Mouse (Mus musculus): ENCODE results near the gene Fam186b.

Gene Fam186b

GRCm38 (mm10) chr15:99319411-99319871 is 23.8 kb upstream of the Fam186b start:
- no peak for DNase-seq

DNA sequence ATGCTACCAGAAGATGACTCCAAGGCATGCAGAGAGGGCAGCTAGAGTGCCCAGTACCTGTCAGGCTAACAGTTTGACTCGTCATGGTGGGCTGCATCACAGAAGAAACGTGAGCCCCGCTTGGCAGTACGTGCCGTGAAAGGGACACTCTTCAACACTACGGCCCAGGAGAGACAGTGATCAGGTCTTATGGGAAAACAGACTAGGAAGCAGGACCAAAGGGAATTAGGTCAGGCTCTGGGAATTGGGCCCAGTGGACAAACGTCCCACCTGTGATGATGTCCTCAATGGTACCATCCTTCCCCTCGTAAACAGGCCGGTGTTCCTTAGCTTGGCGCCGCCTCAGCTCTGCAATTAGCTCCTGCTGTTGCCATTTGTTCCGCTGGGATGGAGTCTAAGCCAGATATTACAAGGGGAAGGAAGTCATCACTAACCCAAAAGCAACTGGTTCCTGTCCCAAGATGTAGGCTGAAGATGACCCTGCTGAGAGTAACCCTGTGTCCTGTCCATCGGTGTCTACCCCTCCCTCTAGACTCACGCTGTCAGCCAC is 23.2 kb upstream of the Fam186b start:
- DNase-seq: no peak

GRCm38 (mm10) chr15:99318071-99318470 is 22.4 kb upstream of the Fam186b start:
- DNase-seq: no peak

DNA sequence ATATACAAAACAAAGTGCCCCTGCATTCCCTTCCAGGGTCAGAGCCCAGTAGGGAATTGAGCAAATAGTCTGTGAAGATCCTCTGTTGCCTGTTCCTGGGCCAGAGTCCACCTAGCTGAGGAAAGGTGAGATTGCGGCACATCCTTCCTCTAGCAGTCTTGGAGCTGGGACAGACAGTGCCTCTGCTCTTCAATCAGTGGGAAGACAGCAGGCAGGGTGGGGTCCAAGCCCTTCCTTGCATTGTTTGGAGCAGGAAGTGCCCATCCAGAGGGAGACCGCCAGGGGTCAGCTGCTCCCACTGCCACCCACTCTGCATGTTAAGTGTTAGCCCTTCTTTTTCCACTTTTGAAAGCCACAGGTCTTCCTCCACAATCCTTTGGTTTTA is 21.6 kb upstream of the Fam186b start:
- no peak for DNase-seq

DNA sequence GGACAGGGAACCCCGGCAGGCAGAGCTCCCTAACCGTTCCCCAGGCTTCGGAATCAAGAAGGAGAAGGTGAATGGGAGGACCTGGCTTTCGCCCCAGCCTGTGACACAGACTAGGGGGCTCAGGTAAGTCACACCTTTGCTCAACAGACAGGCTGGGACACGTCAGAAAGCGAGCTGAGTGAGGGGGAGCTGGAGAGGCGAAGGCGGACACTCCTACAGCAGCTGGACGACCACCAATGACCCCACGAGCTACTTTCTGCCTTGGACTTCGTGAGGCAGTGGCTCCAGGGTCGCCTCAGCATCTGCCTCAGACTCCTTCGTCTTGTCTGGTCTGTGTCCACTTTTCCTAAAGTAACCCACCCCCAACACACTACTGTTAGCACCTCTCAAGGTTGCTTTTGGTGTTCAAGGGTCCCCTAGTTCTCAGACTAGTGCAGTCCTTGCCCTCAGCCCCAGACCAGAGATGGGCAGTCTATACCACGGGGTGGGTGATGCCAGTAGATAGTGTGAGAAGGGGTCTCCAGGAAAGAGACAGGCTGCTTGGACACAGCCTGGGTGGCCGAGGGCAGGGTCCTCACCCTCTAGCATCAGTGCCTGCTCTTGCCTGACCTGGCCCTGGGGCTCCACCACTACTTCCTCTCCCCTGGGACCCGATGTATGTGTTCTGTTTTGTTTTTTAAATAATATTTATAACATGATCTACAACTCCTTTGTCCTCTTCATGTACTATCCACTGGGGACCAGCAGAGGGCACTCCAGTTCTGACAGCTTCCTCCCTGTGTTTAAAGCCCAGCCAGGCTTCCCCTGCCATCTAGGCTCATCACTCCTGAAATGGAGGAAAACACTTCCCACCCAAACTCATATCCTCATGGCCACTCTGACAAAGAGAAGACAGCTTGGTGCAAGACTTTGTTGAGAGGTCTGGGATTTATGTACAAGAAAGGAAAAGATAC is 20.9 kb upstream of the Fam186b start:
- peak; percentile 84 for DNase-seq

- no peak for DNase-seq
Observed at GRCm38 (mm10) chr15:99314891-99315290, 19.2 kb upstream of the Fam186b start.

DNA sequence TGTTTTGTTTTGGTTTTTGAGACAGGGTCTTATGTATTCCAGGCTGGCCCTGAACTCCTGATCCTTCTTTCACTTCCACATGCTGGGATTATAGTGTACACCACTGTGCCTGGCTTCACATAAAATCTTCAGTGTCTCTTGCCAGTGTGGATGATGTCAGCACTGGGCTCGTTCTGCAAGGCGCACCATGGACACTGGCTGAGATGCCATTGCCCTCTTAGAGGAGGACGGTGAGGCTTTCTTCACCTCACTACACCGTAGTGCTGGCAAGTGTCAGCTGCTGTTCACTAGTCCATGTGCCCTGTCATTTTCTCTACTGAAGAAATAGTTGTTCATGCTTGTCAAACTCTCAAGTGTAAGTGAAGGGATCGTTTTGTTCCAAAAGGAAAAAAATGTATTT is 14.9 kb upstream of the Fam186b start:
- no peak for DNase-seq

DNA sequence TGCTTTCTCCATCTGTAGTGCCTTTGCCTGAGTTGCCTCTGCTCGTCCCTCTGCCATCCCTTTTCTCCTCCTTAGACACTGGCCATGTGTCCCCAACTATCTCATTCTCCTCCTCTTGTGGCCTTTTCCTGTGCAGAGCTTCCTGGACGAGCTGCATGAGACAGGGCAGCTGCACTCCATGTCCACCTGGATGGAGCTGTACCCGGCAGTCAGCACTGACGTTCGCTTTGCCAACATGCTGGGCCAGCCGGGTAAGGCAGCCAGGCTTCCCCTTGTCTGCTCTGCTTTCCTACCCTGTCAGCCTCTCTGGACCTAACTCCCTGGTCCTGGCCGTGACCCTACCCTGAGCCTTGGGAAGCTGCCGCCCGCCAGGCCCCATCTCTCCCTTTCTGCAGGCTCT is 13.9 kb upstream of the Fam186b start:
- no peak for DNase-seq

DNA sequence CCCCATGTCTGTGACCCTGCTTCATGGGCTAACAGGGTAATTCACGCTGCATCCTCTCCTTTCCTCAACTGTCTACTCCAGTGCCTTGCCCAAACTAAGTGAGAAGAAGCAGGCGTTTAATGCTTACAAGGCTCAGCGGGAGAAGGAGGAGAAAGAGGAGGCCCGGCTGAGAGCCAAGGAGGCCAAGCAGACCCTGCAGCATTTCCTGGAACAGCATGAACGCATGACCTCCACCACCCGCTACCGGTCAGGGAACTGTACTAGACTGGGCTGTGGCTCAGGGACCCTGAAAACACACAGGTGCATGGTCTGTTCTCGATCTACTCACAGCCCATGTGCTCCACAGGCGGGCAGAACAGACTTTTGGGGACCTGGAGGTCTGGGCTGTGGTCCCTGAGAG is 11.8 kb upstream of the Fam186b start:
- no peak for DNase-seq

DNA sequence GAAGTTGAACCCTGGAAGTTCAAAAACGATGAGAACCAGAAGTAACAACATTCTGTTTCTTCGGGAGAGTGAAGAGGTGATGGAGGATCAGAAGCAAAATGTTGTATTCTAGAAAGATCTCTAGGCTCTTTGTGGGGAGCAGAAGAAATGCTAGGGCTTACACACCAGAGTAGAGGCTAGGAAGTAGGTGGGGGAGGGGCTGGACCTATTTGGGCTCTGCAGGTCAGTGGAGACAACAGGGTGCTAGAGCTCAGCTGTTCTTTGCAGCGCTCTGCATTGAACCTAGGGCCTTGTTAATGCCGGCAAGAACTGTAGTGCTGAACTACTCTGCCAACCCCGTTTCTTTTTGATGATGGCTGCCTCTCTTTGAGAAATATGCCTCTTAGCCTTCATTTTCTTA is 525 bp upstream of the Fam186b start:
- DNase-seq: no peak

GRCm38 (mm10) chr15:99294813-99295374 is 794 bp downstream of the Fam186b start, which contains the start of gene Prpf40b:
Gene Prpf40b (plus strand): TSS chr15:99295087.
- peak; percentile 94 for DNase-seq

- no peak for DNase-seq
Observed at GRCm38 (mm10) chr15:99294287-99294686, 1.4 kb downstream of the Fam186b start.

- DNase-seq: no peak
Observed at GRCm38 (mm10) chr15:99290586-99290985, 5.1 kb downstream of the Fam186b start.

- no peak for DNase-seq
Observed at GRCm38 (mm10) chr15:99285189-99285535, 10.5 kb downstream of the Fam186b start.

- DNase-seq: no peak
Observed at GRCm38 (mm10) chr15:99284527-99285188, 11.0 kb downstream of the Fam186b start.

- no peak for DNase-seq
Observed at GRCm38 (mm10) chr15:99283456-99283855, 12.2 kb downstream of the Fam186b start.

DNA sequence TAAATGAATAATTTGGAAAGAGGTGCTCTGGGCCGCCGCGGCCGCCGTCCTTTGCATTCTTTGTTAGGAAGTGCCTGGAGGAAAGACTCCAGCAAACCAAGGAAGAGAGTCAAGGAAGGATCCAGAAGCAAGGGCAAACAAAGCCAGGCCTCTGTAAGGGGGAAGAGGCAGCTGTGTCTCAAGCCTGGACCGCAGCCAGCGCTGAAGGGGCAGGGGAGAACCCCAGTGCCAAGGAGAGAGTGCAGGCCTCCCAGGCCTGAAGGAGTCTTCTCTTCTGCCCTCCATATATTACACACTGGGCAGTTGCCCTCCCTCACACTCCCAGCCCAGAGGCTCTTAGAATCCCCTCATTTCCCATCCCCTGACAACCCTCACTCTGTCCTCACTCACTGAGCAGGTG is 17.4 kb downstream of the Fam186b start:
- DNase-seq: no peak

DNA sequence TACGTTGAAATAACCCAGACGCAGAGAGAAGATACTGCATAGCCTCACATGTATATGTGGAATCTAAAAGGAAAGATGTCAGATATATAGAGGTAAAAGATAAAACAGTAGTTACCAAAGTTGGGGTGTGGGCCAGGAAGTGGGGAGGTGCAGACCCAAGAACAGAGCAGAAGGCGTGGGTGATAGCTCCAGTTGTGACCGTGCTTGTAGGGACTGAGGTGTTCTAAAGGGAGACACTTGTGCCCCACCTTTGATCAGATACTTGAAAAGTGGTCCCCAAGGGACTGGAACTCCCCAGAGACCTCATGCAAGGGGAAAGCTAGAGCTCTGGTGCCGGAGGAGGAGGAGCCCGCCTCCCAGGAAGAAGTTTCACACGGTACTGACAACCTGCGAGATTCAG is 19.6 kb downstream of the Fam186b start:
- no peak for DNase-seq

GRCm38 (mm10) chr15:99265679-99266078 is 30.0 kb downstream of the Fam186b start:
- DNase-seq: peak; percentile 60

DNA sequence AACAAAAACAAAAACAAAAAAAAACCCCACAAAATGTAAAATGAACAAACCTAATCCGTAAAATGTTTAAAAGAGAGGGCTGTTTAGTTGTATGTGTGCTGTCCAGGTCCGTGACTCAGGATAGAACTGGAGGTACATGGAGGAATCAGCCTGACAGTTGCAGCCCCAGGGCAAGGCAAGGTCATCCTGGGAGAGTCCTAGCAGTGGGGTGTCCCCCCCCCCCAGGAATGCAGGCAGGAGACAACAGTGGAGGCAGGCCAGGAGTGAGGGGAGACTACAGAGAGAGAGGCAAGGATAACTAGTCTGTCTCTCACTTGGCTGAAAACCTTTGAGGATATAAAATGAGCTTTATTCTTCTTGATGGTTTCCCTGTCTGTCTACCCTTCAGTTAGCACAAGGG is 31.3 kb downstream of the Fam186b start:
- no peak for DNase-seq

GRCm38 (mm10) chr15:99262702-99263101 is 33.0 kb downstream of the Fam186b start:
- DNase-seq: no peak

DNA sequence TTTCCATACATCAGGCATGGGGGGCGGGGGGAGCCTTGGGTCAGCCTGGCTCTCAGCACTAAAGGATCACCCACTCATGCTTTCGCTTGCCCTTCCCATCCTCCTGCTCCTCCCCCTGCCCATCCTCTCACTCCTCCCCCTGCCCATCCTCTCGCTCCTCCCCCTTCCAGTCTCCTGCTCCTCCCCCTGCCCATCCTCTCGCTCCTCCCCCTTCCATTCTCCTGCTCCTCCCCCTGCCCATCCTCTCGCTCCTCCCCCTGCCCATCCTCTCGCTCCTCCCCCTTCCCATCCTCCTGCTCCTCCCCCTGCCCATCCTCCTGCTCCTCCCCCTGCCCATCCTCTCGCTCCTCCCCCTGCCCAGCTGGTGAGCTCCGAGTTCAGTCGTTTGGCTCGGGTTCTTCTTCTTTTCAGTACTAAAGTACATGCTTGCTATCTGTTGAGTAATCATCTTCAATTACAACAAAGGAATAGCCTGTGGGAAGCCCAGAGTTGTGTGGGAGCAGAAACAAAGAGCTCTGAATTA is 35.9 kb downstream of the Fam186b start:
- DNase-seq: no peak

DNA sequence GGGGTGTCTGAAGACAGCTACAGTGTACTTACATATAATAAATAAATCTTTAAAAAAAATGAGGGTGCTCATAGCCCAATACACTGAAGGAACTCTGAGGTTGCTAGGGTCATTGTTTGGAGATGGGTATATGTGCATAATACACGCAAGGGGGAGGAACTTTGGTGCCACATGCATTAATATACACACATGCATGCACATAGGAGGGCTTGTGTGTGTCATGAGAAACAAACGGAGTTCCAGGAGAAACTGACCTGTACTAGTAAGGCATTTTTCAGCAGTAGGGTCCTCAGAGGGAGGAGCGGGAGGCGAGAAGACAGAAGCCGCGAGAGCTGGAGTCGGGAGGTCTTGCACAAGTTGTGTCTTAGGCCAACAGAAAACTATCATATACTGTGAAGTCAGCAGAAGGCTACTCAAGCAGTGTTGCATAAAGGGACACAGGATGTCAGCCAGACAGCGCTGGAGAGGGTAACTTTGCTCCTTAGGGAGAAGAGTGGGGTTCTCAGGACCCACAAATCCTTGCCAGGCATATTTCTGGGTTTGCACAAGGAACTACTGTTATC is 36.4 kb downstream of the Fam186b start:
- no peak for DNase-seq

Measured in right cerebral cortex, postnatal 4 days (tissue).